Mouse (Mus musculus): Measurements from ENCODE around the gene Bcl2l10. TPM values are rescaled to one million over a fixed set of nuclear protein-coding genes. Genes with fewer than 3 reads are reported as not detected.
A peak's percentile ranks its signal among the peaks of the same experiment; 100 is the strongest.
"Not testable (repeated sequence)": the region's sequence is repeated elsewhere in the genome, so short reads cannot be mapped to it uniquely, and the experiment has no call there.

Gene Bcl2l10
- polyA plus RNA-seq, 1 experiment, result not detected

- peaks cover 27% of the 10 kb centered on the region for H3K4me1 ChIP-seq (ENCODE audit: control insufficient read depth, insufficient read depth, low read length)
- H3K27ac ChIP-seq (ENCODE audit: insufficient read depth, low read depth, low read length), result peak overlapping the region; percentile 7
- TF ChIP-seq POLR2A (IDR thresholded peaks at IDR 0.05; ENCODE audit: borderline replicate concordance, low read depth, low read length), result no peak
- no peak overlapping the region for H3K4me3 ChIP-seq (ENCODE audit: insufficient read depth, low read length)
These were observed 14.6 kb downstream of the Bcl2l10 start for GRCm38 (mm10) chr9:75362201-75362600.

- Histone ChIP-seq H3K27ac (ENCODE audit: insufficient read depth, low read depth, low read length) (no peak overlapping the region), H3K4me1 (ENCODE audit: control insufficient read depth, insufficient read depth, low read length) (peaks cover 29% of the 10 kb centered on the region), H3K4me3 (ENCODE audit: insufficient read depth, low read length) (no peak overlapping the region)
- no peak for TF ChIP-seq CTCF (IDR thresholded peaks at IDR 0.05; ENCODE audit: low read depth, low read length)
- no peak for TF ChIP-seq POLR2A (IDR thresholded peaks at IDR 0.05; ENCODE audit: borderline replicate concordance, low read depth, low read length)
These were observed 15.4 kb downstream of the Bcl2l10 start for GRCm38 (mm10) chr9:75363001-75363400.

GRCm38 (mm10) chr9:75363702-75364101 lies 16.1 kb downstream of the Bcl2l10 start:
- peaks cover 33% of the 10 kb centered on the region for H3K4me1 ChIP-seq (ENCODE audit: control insufficient read depth, insufficient read depth, low read length)
- H3K4me3 ChIP-seq (ENCODE audit: insufficient read depth, low read length); H3K27ac ChIP-seq (ENCODE audit: insufficient read depth, low read depth, low read length): not testable (repeated sequence)

- Histone ChIP-seq H3K4me3 (ENCODE audit: insufficient read depth, low read length) (no peak overlapping the region), H3K4me1 (ENCODE audit: control insufficient read depth, insufficient read depth, low read length) (peaks cover 40% of the 10 kb centered on the region), H3K27ac (ENCODE audit: insufficient read depth, low read depth, low read length) (no peak overlapping the region)
- TF ChIP-seq POLR2A (IDR thresholded peaks at IDR 0.05; ENCODE audit: borderline replicate concordance, low read depth, low read length) (no peak), CTCF (IDR thresholded peaks at IDR 0.05; ENCODE audit: low read depth, low read length) (no peak)
These were observed 17.6 kb downstream of the Bcl2l10 start for GRCm38 (mm10) chr9:75365195-75365594.

GRCm38 (mm10) chr9:75366191-75366590 lies 18.6 kb downstream of the Bcl2l10 start:
- H3K4me1 ChIP-seq (ENCODE audit: control insufficient read depth, insufficient read depth, low read length), result peaks cover 40% of the 10 kb centered on the region

GRCm38 (mm10) chr9:75368779-75369178 lies 21.2 kb downstream of the Bcl2l10 start:
- H3K4me1 ChIP-seq (ENCODE audit: control insufficient read depth, insufficient read depth, low read length), result peaks cover 27% of the 10 kb centered on the region

More at GRCm38 (mm10) chr9:75366191-75366590, 18.6 kb downstream of the Bcl2l10 start:
- Histone ChIP-seq H3K4me3 (ENCODE audit: insufficient read depth, low read length) (no peak overlapping the region), H3K27ac (ENCODE audit: insufficient read depth, low read depth, low read length) (no peak overlapping the region)
- TF ChIP-seq CTCF (IDR thresholded peaks at IDR 0.05; ENCODE audit: low read depth, low read length) (no peak), POLR2A (IDR thresholded peaks at IDR 0.05; ENCODE audit: borderline replicate concordance, low read depth, low read length) (no peak)

GRCm38 (mm10) chr9:75375606-75376005 lies 28.0 kb downstream of the Bcl2l10 start:
- no peak overlapping the region for H3K4me3 ChIP-seq (ENCODE audit: insufficient read depth, low read length)
- no peak overlapping the region for H3K27ac ChIP-seq (ENCODE audit: insufficient read depth, low read depth, low read length)
- peaks cover 6% of the 10 kb centered on the region; the same call in 1 of the 2 replicates for H3K4me1 ChIP-seq (ENCODE audit: control insufficient read depth, insufficient read depth, low read length)
- no peak for TF ChIP-seq CTCF (IDR thresholded peaks at IDR 0.05; ENCODE audit: low read depth, low read length)
- TF ChIP-seq POLR2A (IDR thresholded peaks at IDR 0.05; ENCODE audit: borderline replicate concordance, low read depth, low read length), result no peak

More at GRCm38 (mm10) chr9:75368779-75369178, 21.2 kb downstream of the Bcl2l10 start:
- Histone ChIP-seq H3K27ac (ENCODE audit: insufficient read depth, low read depth, low read length) (peak overlapping the region; percentile 97), H3K4me3 (ENCODE audit: insufficient read depth, low read length) (no peak overlapping the region)
- TF ChIP-seq POLR2A (IDR thresholded peaks at IDR 0.05; ENCODE audit: borderline replicate concordance, low read depth, low read length), result no peak
- TF ChIP-seq CTCF (IDR thresholded peaks at IDR 0.05; ENCODE audit: low read depth, low read length), result no peak

GRCm38 (mm10) chr9:75376428-75376827 lies 28.9 kb downstream of the Bcl2l10 start:
- TF ChIP-seq POLR2A (IDR thresholded peaks at IDR 0.05; ENCODE audit: borderline replicate concordance, low read depth, low read length) (no peak), CTCF (IDR thresholded peaks at IDR 0.05; ENCODE audit: low read depth, low read length) (no peak)
- no peak overlapping the region for H3K4me3 ChIP-seq (ENCODE audit: insufficient read depth, low read length)
- no peak overlapping the region for H3K27ac ChIP-seq (ENCODE audit: insufficient read depth, low read depth, low read length)
- peaks cover 6% of the 10 kb centered on the region; the same call in 1 of the 2 replicates for H3K4me1 ChIP-seq (ENCODE audit: control insufficient read depth, insufficient read depth, low read length)

- H3K27ac ChIP-seq (ENCODE audit: insufficient read depth, low read depth, low read length), result no peak overlapping the region
- TF ChIP-seq CTCF (IDR thresholded peaks at IDR 0.05; ENCODE audit: low read depth, low read length) (no peak), POLR2A (IDR thresholded peaks at IDR 0.05; ENCODE audit: borderline replicate concordance, low read depth, low read length) (no peak)
- H3K4me3 ChIP-seq (ENCODE audit: insufficient read depth, low read length), result no peak overlapping the region
- 0 out of 2 replicates have a peak, but pooled peaks cover 2% of the 10 kb centered on the region for H3K4me1 ChIP-seq (ENCODE audit: control insufficient read depth, insufficient read depth, low read length)
These were observed 31.2 kb downstream of the Bcl2l10 start for GRCm38 (mm10) chr9:75378774-75379173.

- TF ChIP-seq CTCF (IDR thresholded peaks at IDR 0.05; ENCODE audit: low read depth, low read length), result no peak
- no peak for TF ChIP-seq POLR2A (IDR thresholded peaks at IDR 0.05; ENCODE audit: borderline replicate concordance, low read depth, low read length)
- H3K27ac ChIP-seq (ENCODE audit: insufficient read depth, low read depth, low read length), result no peak overlapping the region
- H3K4me1 ChIP-seq (ENCODE audit: control insufficient read depth, insufficient read depth, low read length), result peaks cover 4% of the 10 kb centered on the region; the same call in 1 of the 2 replicates
- H3K4me3 ChIP-seq (ENCODE audit: insufficient read depth, low read length), result no peak overlapping the region
These were observed 35.3 kb downstream of the Bcl2l10 start for GRCm38 (mm10) chr9:75382825-75383224.

GRCm38 (mm10) chr9:75383785-75384184 lies 36.2 kb downstream of the Bcl2l10 start:
- H3K4me3 ChIP-seq (ENCODE audit: insufficient read depth, low read length), result no peak overlapping the region
- H3K4me1 ChIP-seq (ENCODE audit: control insufficient read depth, insufficient read depth, low read length), result peaks cover 4% of the 10 kb centered on the region; the same call in 1 of the 2 replicates

More at GRCm38 (mm10) chr9:75383785-75384184, 36.2 kb downstream of the Bcl2l10 start:
- H3K27ac ChIP-seq (ENCODE audit: insufficient read depth, low read depth, low read length), result no peak overlapping the region
- peak; percentile 56 for TF ChIP-seq CTCF (IDR thresholded peaks at IDR 0.05; ENCODE audit: low read depth, low read length)
- TF ChIP-seq POLR2A (IDR thresholded peaks at IDR 0.05; ENCODE audit: borderline replicate concordance, low read depth, low read length), result no peak

Data from bone marrow macrophage, adult 2 months (primary cell).